Mouse (Mus musculus) limb, embryonic 13.5 days (tissue): Measurements from ENCODE around the gene Olfr1359. TPM values are rescaled to one million over a fixed set of nuclear protein-coding genes. Genes with fewer than 3 reads are reported as not detected.
A peak's percentile ranks its signal among the peaks of the same experiment; 100 is the strongest.
"Not testable (repeated sequence)": the region's sequence is repeated elsewhere in the genome, so short reads cannot be mapped to it uniquely, and the experiment has no call there.

Source experiments
- ATAC-seq: fragments of 200-750 bp; cut with Nextera tagmentation; 2 replicates; pipeline ENCODE4 v1.8.0; 2017; ENCODE audit warnings: low read depth, moderate number of reproducible peaks, moderate TSS enrichment; ENCODE audit not compliant: low FRiP score
- H3K27ac ChIP-seq: fragments of 300-500 bp; sonication (generic); 2 replicates; pipeline ENCODE4 v1.5.1; 2015; ENCODE audit warnings: inconsistent platforms, mild to moderate bottlenecking, moderate library complexity
- H3K27me3 ChIP-seq: fragments of 300-500 bp; sonication (generic); 2 replicates; pipeline ENCODE4 v1.6.1; 2015; ENCODE audit warnings: mild to moderate bottlenecking, inconsistent platforms
- H3K36me3 ChIP-seq: fragments of 300-500 bp; sonication (generic); 2 replicates; pipeline ENCODE4 v1.6.1; 2015; ENCODE audit warnings: inconsistent platforms, mild to moderate bottlenecking, moderate library complexity
- H3K4me1 ChIP-seq: fragments of 300-500 bp; sonication (generic); 2 replicates; pipeline ENCODE4 v1.6.1; 2015; ENCODE audit warnings: inconsistent platforms
- H3K4me2 ChIP-seq: fragments of 300-500 bp; sonication (generic); replicated peaks from 2 replicates; pipeline ENCODE4 v1.6.1; 2015; ENCODE audit warnings: inconsistent platforms, mild to moderate bottlenecking, moderate library complexity
- H3K4me3 ChIP-seq: fragments of 300-500 bp; sonication (generic); 2 replicates; pipeline ENCODE4 v1.5.1; 2015; ENCODE audit warnings: moderate library complexity, mild to moderate bottlenecking, inconsistent platforms
- H3K9ac ChIP-seq: fragments of 300-500 bp; sonication (generic); 2 replicates; pipeline ENCODE4 v1.6.1; 2015; ENCODE audit warnings: mild to moderate bottlenecking, inconsistent platforms
- H3K9me3 ChIP-seq: fragments of 300-500 bp; sonication (generic); 2 replicates; pipeline ENCODE4 v1.6.1; 2016; ENCODE audit warnings: inconsistent platforms
- WGBS: fragments of 180-500 bp; shearing (Covaris S2); methylation state at CpG from one replicate; pipeline ENCODE4 v1.1.7; 2015; 5-methylcytosine and 5-hydroxymethylcytosine counted together
- microRNA-seq: library from miRNA; unstranded; fragments of <30 nt; microRNA quantifications from one replicate; pipeline ENCODE4, GENCODE M21; 2016
- polyA plus RNA-seq: library from polyadenylated mRNA; unstranded; fragments of >200 nt; fragmentation: Nextera tagmentation; extraction: Ambion mirVana; gene quantifications from 2 replicates; pipeline ENCODE4 v1.2.1, GENCODE M21; 2015

Gene Olfr1359
- polyA plus RNA-seq, 1 experiment from 2014 or later = not detected

DNA sequence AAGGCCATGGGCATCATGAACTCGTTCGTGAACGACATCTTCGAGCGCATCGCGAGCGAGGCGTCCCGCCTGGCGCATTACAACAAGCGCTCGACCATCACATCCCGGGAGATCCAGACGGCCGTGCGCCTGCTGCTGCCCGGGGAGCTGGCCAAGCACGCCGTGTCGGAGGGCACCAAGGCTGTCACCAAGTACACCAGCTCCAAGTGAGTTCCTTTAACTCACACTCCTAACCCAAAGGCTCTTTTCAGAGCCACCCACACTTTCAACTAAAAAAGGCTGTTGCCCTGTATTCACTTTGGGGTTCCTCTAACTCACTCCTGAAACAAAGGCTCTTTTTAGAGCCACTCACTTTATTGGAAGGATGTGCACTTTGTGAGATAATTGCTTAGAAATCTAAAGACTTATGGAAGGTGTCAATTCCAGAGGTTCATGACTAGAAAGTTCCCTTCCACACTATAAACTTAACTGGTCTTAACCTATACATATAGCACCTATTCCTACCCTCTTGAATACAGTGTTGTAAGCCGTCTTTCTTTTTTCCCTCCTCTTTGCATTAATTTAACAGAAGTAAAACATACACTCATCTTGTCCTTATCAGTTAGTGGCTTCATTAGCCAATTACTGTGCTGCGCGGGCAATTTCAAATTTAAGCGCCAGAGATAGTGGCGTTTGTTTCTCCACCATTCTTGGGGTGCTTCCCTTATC lies 56.5 kb downstream of the Olfr1359 start:
- Histone ChIP-seq H3K9ac (peak overlapping the region; percentile 65), H3K4me1 (peaks cover 20% of the 10 kb centered on the region), H3K4me3 (peak overlapping the region; percentile 46), H3K27ac (peak overlapping the region; percentile 93), H3K4me2 (peak overlapping the region; percentile 75)
- under 1% methylated on average over 26 of the region's 26 CpGs for WGBS
- not testable (repeated sequence) for ATAC-seq, H3K9me3 ChIP-seq, H3K36me3 ChIP-seq, H3K27me3 ChIP-seq

DNA sequence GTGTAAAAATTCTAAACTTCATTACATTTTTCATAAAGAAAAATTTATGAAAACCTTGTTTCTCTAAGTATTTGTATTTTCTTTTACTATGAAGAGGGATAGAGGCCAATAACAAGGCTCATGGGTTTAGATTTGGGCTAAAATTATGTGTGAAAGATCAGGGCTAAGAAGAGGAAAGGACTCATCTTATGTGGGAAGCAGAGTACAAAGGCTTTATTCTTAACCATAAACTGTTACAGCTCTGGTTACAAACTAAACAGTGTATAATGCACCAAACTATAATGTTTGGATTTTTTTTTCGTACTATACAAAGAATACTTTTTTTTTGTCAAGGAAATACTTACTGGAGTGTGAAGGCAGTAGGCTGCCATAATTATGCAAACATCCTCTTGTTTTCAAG lies 57.8 kb downstream of the Olfr1359 start:
- no peak for ATAC-seq

More for the DNA sequence above, 57.8 kb downstream of the Olfr1359 start:
- no peak overlapping the region for H3K27ac ChIP-seq
- no peak overlapping the region for H3K9ac ChIP-seq
- H3K36me3 ChIP-seq = no peaks in the 10 kb centered on the region
- no peak overlapping the region for H3K4me3 ChIP-seq
- peak overlapping the region; percentile 41; the same call in 1 of the 2 replicates for H3K4me2 ChIP-seq
- peaks cover 18% of the 10 kb centered on the region for H3K4me1 ChIP-seq
- 77% methylated on average over 1 of the region's 1 CpGs for WGBS
- no peaks in the 10 kb centered on the region for H3K9me3 ChIP-seq
- H3K27me3 ChIP-seq = no peaks in the 10 kb centered on the region

Small RNA genes within 50 kb of the gene (microRNA-seq; reads per million reads assigned to microRNA genes)
- not detected for gene Gm44357
- not detected for gene Gm44367
- not detected for gene Gm44454

Other genes with a start within 250 kb of the Olfr1359 start
- gene Zscan26, start 244.4 kb upstream of the Olfr1359 start, polyA plus RNA-seq = 37.8 and 37.9 TPM in 2 replicates
- 2.9 and 3.1 TPM in 2 replicates for gene Nkapl, start 229.6 kb upstream of the Olfr1359 start, polyA plus RNA-seq
- 4.0 and 4.9 TPM in 2 replicates for gene Zkscan4, start 219.2 kb upstream of the Olfr1359 start, polyA plus RNA-seq
- not detected in 2 replicates for gene Gm10065, start 218.7 kb upstream of the Olfr1359 start, polyA plus RNA-seq
- 0.14 and 0.49 TPM in 2 replicates for gene AK157302, start 202.9 kb upstream of the Olfr1359 start, polyA plus RNA-seq
- gene Gm11273, start 196.7 kb upstream of the Olfr1359 start, polyA plus RNA-seq = 6.4 and 6.9 TPM in 2 replicates
- 7.0 and 8.2 TPM in 2 replicates for gene Zkscan8, start 167.0 kb upstream of the Olfr1359 start, polyA plus RNA-seq
- gene Olfr1366, start 155.3 kb upstream of the Olfr1359 start, polyA plus RNA-seq = 0.10 and 0.15 TPM in 2 replicates
- 0.05 TPM in 1 of 2 replicates, not detected in the other for gene Olfr1535, start 138.2 kb upstream of the Olfr1359 start, polyA plus RNA-seq
- gene Olfr1364, start 116.4 kb upstream of the Olfr1359 start, polyA plus RNA-seq = not detected in 2 replicates
- not detected in 2 replicates for gene Olfr1362, start 84.1 kb upstream of the Olfr1359 start, polyA plus RNA-seq
- not detected in 2 replicates for gene Olfr11, start 55.6 kb upstream of the Olfr1359 start, polyA plus RNA-seq
- not detected in 2 replicates for gene Olfr1361, start 34.7 kb upstream of the Olfr1359 start, polyA plus RNA-seq
- gene Olfr1360, start 20.7 kb upstream of the Olfr1359 start, polyA plus RNA-seq = not detected in 2 replicates
- 3.3 and 3.4 TPM in 2 replicates for gene Hist1h2bl, start 18.0 kb downstream of the Olfr1359 start, polyA plus RNA-seq
- 34.6 and 46.9 TPM in 2 replicates for gene Hist1h2ai, start 18.3 kb downstream of the Olfr1359 start, polyA plus RNA-seq
- gene Hist1h3h, start 19.5 kb downstream of the Olfr1359 start, polyA plus RNA-seq = 22.6 and 23.4 TPM in 2 replicates
- 6.1 and 7.8 TPM in 2 replicates for gene Hist1h2bm, start 23.9 kb downstream of the Olfr1359 start, polyA plus RNA-seq
- gene Hist1h4j, start 37.0 kb downstream of the Olfr1359 start, polyA plus RNA-seq = 1.2 and 1.3 TPM in 2 replicates
- 4.0 and 8.4 TPM in 2 replicates for gene Hist1h4k, start 52.4 kb downstream of the Olfr1359 start, polyA plus RNA-seq
- 39.8 and 57.2 TPM in 2 replicates for gene Hist1h2ak, start 55.7 kb downstream of the Olfr1359 start, polyA plus RNA-seq
- 4.4 and 5.9 TPM in 2 replicates for gene Hist1h2bn, start 56.0 kb downstream of the Olfr1359 start, polyA plus RNA-seq
- gene Hist1h1b, start 82.5 kb downstream of the Olfr1359 start, polyA plus RNA-seq = 25.1 TPM in 2 replicates
- gene Hist1h3i, start 85.3 kb downstream of the Olfr1359 start, polyA plus RNA-seq = 133 and 146 TPM in 2 replicates
- gene Hist1h2an, start 89.1 kb downstream of the Olfr1359 start, polyA plus RNA-seq = 6.8 and 17.0 TPM in 2 replicates
- 3.3 TPM in 2 replicates for gene Hist1h2bp, start 89.3 kb downstream of the Olfr1359 start, polyA plus RNA-seq
- 33.2 and 35.5 TPM in 2 replicates for gene Hist1h2bq, start 112.1 kb downstream of the Olfr1359 start, polyA plus RNA-seq
- not detected in 2 replicates for gene Hist1h2ao, start 112.4 kb downstream of the Olfr1359 start, polyA plus RNA-seq
- not detected in 2 replicates for gene Hist1h4m, start 113.6 kb downstream of the Olfr1359 start, polyA plus RNA-seq
- gene Hist1h4n, start 134.1 kb downstream of the Olfr1359 start, polyA plus RNA-seq = 20.5 and 21.8 TPM in 2 replicates
- 3,649 and 3,737 TPM in 2 replicates for gene Hist1h2ap, start 135.4 kb downstream of the Olfr1359 start, polyA plus RNA-seq
- gene Hist1h2br, start 135.6 kb downstream of the Olfr1359 start, polyA plus RNA-seq = 34.8 and 36.3 TPM in 2 replicates
- gene Zfp184, start 247.0 kb downstream of the Olfr1359 start, polyA plus RNA-seq = 18.3 and 20.2 TPM in 2 replicates